Mouse (Mus musculus) stomach, embryonic 15.5 days (tissue): ENCODE measurements around the gene Cfap70. TPM values are rescaled to one million over a fixed set of nuclear protein-coding genes. Genes with fewer than 3 reads are reported as not detected.
A peak's percentile ranks its signal among the peaks of the same experiment; 100 is the strongest.

Source experiments
- ATAC-seq: fragments of 200-750 bp; cut with Nextera tagmentation; 2 replicates; pipeline ENCODE4 v1.8.0; 2017; ENCODE audit warnings: low read depth, moderate number of reproducible peaks, moderate TSS enrichment; ENCODE audit not compliant: insufficient read depth, low FRiP score
- H3K27ac ChIP-seq: fragments of 300-500 bp; sonication (generic); 2 replicates; pipeline ENCODE4 v1.5.1; 2015; ENCODE audit warnings: mild to moderate bottlenecking, inconsistent platforms
- H3K27me3 ChIP-seq: fragments of 300-500 bp; sonication (generic); replicated peaks from 2 replicates; pipeline ENCODE4 v1.6.1; 2015; ENCODE audit warnings: inconsistent platforms
- H3K36me3 ChIP-seq: fragments of 300-500 bp; sonication (generic); 2 replicates; pipeline ENCODE4 v1.6.1; 2015; ENCODE audit warnings: inconsistent platforms
- H3K4me1 ChIP-seq: fragments of 300-500 bp; sonication (generic); 2 replicates; pipeline ENCODE4 v1.6.1; 2015; ENCODE audit warnings: inconsistent platforms
- H3K4me2 ChIP-seq: fragments of 300-500 bp; sonication (generic); 2 replicates; pipeline ENCODE4 v1.6.1; 2015; ENCODE audit warnings: mild to moderate bottlenecking, inconsistent platforms
- H3K4me3 ChIP-seq: fragments of 300-500 bp; sonication (generic); replicated peaks from 2 replicates; pipeline ENCODE4 v1.5.1; 2015; ENCODE audit warnings: inconsistent platforms
- H3K9ac ChIP-seq: fragments of 300-500 bp; sonication (generic); 2 replicates; pipeline ENCODE4 v1.6.1; 2015; ENCODE audit warnings: inconsistent platforms
- H3K9me3 ChIP-seq: fragments of 300-500 bp; sonication (generic); 2 replicates; pipeline ENCODE4 v1.6.1; 2016; ENCODE audit warnings: inconsistent platforms
- WGBS: fragments of 180-500 bp; shearing (Covaris S2); methylation state at CpG from one replicate; pipeline ENCODE4 v1.1.7; 2015; 5-methylcytosine and 5-hydroxymethylcytosine counted together
- polyA plus RNA-seq: library from polyadenylated mRNA; unstranded; fragments of >200 nt; fragmentation: Nextera tagmentation; extraction: Ambion mirVana; gene quantifications from 2 replicates; pipeline ENCODE4 v1.2.1, GENCODE M21; 2015

Cfap70 gene
- polyA plus RNA-seq, 1 experiment from 2014 or later = 0.27 TPM

- H3K4me2 ChIP-seq = no peak overlapping the region
- no peaks in the 10 kb centered on the region for H3K27me3 ChIP-seq
- H3K27ac ChIP-seq = no peak overlapping the region
- H3K4me1 ChIP-seq = peaks cover 9% of the 10 kb centered on the region; the same call in 1 of the 2 replicates
- no peaks in the 10 kb centered on the region for H3K9me3 ChIP-seq
- ATAC-seq = no peak
- H3K9ac ChIP-seq = no peak overlapping the region
- no peaks in the 10 kb centered on the region for H3K36me3 ChIP-seq
- 63% methylated on average over 4 of the region's 4 CpGs for WGBS
- H3K4me3 ChIP-seq = 0 out of 2 replicates have a peak overlapping the region, but pooled peaks have one; percentile 12
Observed at GRCm38 (mm10) chr14:20477261-20478025, 25.4 kb upstream of the Cfap70 start.

DNA sequence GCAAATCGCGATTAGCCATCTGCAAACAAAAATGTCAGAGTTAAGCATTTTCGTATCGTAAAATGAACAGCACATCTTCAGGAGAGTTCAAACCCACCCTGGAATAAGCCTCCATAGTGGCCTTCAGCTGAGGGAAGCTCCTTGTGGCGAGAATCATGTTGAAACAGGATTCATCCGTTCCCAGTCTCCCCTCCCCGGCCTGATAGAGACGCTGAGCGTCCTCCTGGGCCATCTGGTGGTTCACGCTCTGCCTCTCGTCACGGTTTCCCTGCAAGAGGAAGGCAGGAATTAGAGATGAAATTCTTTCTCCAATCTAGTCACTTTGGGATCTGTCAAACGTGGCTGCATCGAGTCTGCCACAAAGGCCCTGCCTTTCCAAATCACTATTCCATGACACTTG, 8.2 kb upstream of the Cfap70 start:
- no peaks in the 10 kb centered on the region for H3K27me3 ChIP-seq
- H3K4me3 ChIP-seq = no peak overlapping the region
- ATAC-seq = no peak
- H3K4me2 ChIP-seq = no peak overlapping the region
- H3K9ac ChIP-seq = no peak overlapping the region
- no peaks in the 10 kb centered on the region for H3K9me3 ChIP-seq
- WGBS = 75% methylated on average over 14 of the region's 14 CpGs
- peaks cover 62% of the 10 kb centered on the region for H3K36me3 ChIP-seq
- no peak overlapping the region for H3K27ac ChIP-seq
- no peaks in the 10 kb centered on the region for H3K4me1 ChIP-seq

DNA sequence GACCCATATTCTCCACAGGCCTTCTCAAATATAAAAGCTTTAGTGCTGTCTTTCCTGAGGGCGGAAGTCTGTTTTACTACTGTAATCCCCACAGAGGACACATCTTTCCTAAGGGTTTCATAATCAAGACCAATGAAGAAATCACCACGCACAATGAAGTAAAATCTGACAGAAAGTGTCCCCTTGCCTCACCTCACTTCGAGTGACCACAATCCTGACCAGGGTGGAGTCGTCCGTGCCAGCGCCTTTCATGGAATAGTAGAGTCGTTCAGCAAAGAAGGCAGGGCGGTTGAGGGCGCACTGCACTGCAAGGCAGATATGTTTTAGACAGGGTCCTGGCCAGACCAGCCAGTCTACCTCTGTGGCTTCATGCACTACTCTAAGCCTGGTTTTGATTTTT, 6.4 kb upstream of the Cfap70 start:
- Histone ChIP-seq H3K4me1 (no peaks in the 10 kb centered on the region), H3K4me2 (no peak overlapping the region), H3K36me3 (peaks cover 49% of the 10 kb centered on the region), H3K9me3 (no peaks in the 10 kb centered on the region), H3K9ac (no peak overlapping the region), H3K4me3 (no peak overlapping the region), H3K27me3 (no peaks in the 10 kb centered on the region), H3K27ac (no peak overlapping the region)
- ATAC-seq = no peak
- 91% methylated on average over 9 of the region's 9 CpGs for WGBS

DNA sequence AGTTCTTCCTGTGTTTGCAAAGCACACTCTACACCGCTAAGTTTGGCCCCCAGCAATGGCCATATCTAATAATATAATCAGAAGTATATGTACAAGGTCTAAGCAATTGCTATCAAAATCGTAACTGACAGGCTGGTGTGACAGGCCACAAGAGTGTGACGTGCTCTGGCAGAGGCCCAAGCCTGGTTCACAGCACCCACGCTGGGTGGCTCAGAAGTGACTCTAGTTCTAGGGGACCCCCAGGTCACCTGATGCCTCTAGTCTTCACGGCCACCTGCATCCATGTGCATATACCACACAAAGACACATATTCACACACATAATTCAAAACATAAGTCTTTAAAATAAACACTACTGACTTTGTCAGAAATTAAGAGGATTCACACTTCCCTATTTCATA, 903 bp upstream of the Cfap70 start:
- Histone ChIP-seq H3K27ac (no peak overlapping the region), H3K4me1 (no peaks in the 10 kb centered on the region), H3K9ac (no peak overlapping the region), H3K27me3 (no peaks in the 10 kb centered on the region), H3K4me3 (no peak overlapping the region), H3K4me2 (no peak overlapping the region), H3K36me3 (peaks cover 18% of the 10 kb centered on the region), H3K9me3 (no peaks in the 10 kb centered on the region)
- 85% methylated on average over 5 of the region's 5 CpGs for WGBS
- no peak for ATAC-seq

- WGBS = 6% methylated on average over 2 of the region's 2 CpGs
- Histone ChIP-seq H3K4me1 (no peaks in the 10 kb centered on the region), H3K9me3 (no peaks in the 10 kb centered on the region), H3K9ac (no peak overlapping the region), H3K4me2 (peak overlapping the region; percentile 59), H3K4me3 (peak overlapping the region; percentile 43), H3K27me3 (no peaks in the 10 kb centered on the region), H3K36me3 (peaks cover 11% of the 10 kb centered on the region), H3K27ac (no peak overlapping the region)
- ATAC-seq = no peak
Observed at GRCm38 (mm10) chr14:20451302-20451701, 724 bp downstream of the Cfap70 start.

- H3K27me3 ChIP-seq = no peaks in the 10 kb centered on the region
- WGBS = 48% methylated on average over 12 of the region's 12 CpGs
Observed at GRCm38 (mm10) chr14:20447209-20447608, 4.8 kb downstream of the Cfap70 start.

GRCm38 (mm10) chr14:20442252-20442651, 9.8 kb downstream of the Cfap70 start:
- H3K4me2 ChIP-seq = no peak overlapping the region
- WGBS = 70% methylated on average over 17 of the region's 17 CpGs
- ATAC-seq = no peak

More at GRCm38 (mm10) chr14:20447209-20447608, 4.8 kb downstream of the Cfap70 start:
- Histone ChIP-seq H3K9ac (no peak overlapping the region), H3K9me3 (no peaks in the 10 kb centered on the region), H3K4me2 (no peak overlapping the region), H3K27ac (no peak overlapping the region), H3K36me3 (no peaks in the 10 kb centered on the region), H3K4me3 (no peak overlapping the region), H3K4me1 (no peaks in the 10 kb centered on the region)
- ATAC-seq = no peak

GRCm38 (mm10) chr14:20436976-20437375, 15.1 kb downstream of the Cfap70 start:
- Histone ChIP-seq H3K9me3 (no peaks in the 10 kb centered on the region), H3K36me3 (no peaks in the 10 kb centered on the region), H3K27ac (no peak overlapping the region), H3K4me2 (no peak overlapping the region), H3K27me3 (no peaks in the 10 kb centered on the region), H3K9ac (no peak overlapping the region), H3K4me1 (no peaks in the 10 kb centered on the region), H3K4me3 (no peak overlapping the region)
- WGBS = 64% methylated on average over 6 of the region's 6 CpGs
- ATAC-seq = no peak

More at GRCm38 (mm10) chr14:20442252-20442651, 9.8 kb downstream of the Cfap70 start:
- Histone ChIP-seq H3K9ac (no peak overlapping the region), H3K36me3 (no peaks in the 10 kb centered on the region), H3K9me3 (no peaks in the 10 kb centered on the region), H3K4me3 (no peak overlapping the region), H3K4me1 (no peaks in the 10 kb centered on the region), H3K27ac (no peak overlapping the region), H3K27me3 (no peaks in the 10 kb centered on the region)

GRCm38 (mm10) chr14:20432420-20432819, 19.6 kb downstream of the Cfap70 start:
- no peak overlapping the region for H3K27ac ChIP-seq
- no peaks in the 10 kb centered on the region for H3K4me1 ChIP-seq
- no peaks in the 10 kb centered on the region for H3K9me3 ChIP-seq
- no peaks in the 10 kb centered on the region for H3K27me3 ChIP-seq
- WGBS = 84% methylated on average over 4 of the region's 4 CpGs
- ATAC-seq = no peak
- no peak overlapping the region for H3K4me2 ChIP-seq
- H3K9ac ChIP-seq = no peak overlapping the region
- no peaks in the 10 kb centered on the region for H3K36me3 ChIP-seq
- no peak overlapping the region for H3K4me3 ChIP-seq

GRCm38 (mm10) chr14:20431726-20432125, 20.3 kb downstream of the Cfap70 start:
- Histone ChIP-seq H3K4me3 (no peak overlapping the region), H3K4me1 (no peaks in the 10 kb centered on the region), H3K27me3 (no peaks in the 10 kb centered on the region), H3K9me3 (no peaks in the 10 kb centered on the region), H3K27ac (no peak overlapping the region), H3K9ac (no peak overlapping the region), H3K4me2 (no peak overlapping the region), H3K36me3 (no peaks in the 10 kb centered on the region)
- no peak for ATAC-seq
- WGBS = 71% methylated on average over 6 of the region's 6 CpGs

DNA sequence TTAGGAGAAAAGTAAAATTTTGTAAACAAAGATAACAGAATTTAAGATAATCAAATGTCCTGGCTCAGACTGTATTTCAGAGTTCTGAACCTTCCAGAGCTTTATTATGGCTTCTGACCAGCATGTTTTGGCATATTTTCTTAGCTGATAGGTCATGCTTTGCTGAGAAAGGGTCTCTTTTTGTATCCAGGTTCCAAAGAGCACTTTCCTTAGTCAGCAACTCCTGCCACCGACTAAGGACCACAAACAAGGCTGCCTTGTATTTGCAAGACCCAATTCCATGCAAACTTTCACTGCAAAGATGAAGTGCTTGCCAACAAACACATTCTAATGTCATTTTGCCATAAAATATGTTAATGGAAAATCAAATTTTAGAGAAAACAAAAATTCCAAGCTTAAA, 22.2 kb downstream of the Cfap70 start:
- Histone ChIP-seq H3K27ac (no peak overlapping the region), H3K4me3 (no peak overlapping the region), H3K27me3 (no peaks in the 10 kb centered on the region), H3K4me2 (no peak overlapping the region), H3K9me3 (no peaks in the 10 kb centered on the region), H3K9ac (no peak overlapping the region), H3K36me3 (no peaks in the 10 kb centered on the region), H3K4me1 (no peaks in the 10 kb centered on the region)
- 56% methylated on average over 1 of the region's 1 CpGs for WGBS
- ATAC-seq = no peak

GRCm38 (mm10) chr14:20428593-20428992, 23.4 kb downstream of the Cfap70 start:
- no peak overlapping the region for H3K4me2 ChIP-seq
- no peak overlapping the region for H3K9ac ChIP-seq
- ATAC-seq = no peak
- no peaks in the 10 kb centered on the region for H3K9me3 ChIP-seq
- H3K27ac ChIP-seq = no peak overlapping the region
- no peak overlapping the region for H3K4me3 ChIP-seq
- H3K36me3 ChIP-seq = no peaks in the 10 kb centered on the region
- WGBS = 23% methylated on average over 1 of the region's 1 CpGs
- no peaks in the 10 kb centered on the region for H3K27me3 ChIP-seq
- no peaks in the 10 kb centered on the region for H3K4me1 ChIP-seq
